Mouse (Mus musculus): ENCODE data around the gene Pnmt.

- TF ChIP-seq CTCF (IDR thresholded peaks at IDR 0.05; ENCODE audit: low read depth) = no peak
- TF ChIP-seq EP300 (IDR thresholded peaks at IDR 0.05; ENCODE audit: low read depth) = no peak
Measured at GRCm38 (mm10) chr11:98349308-98349707, 36.9 kb upstream of the Pnmt start.

Measured in heart, postnatal 0 days (tissue).